Mouse (Mus musculus): ENCODE measurements around the gene Cwc27.

Cwc27 gene

GRCm38 (mm10) chr13:104787260-104787659, 29.7 kb downstream of the Cwc27 start:
- in situ Hi-C loops (cut with MboI, MseI): loop anchor here (25.0 kb wide), 1 partner anchor 500 kb away; the partner anchor contains the start of gene Adamts6

- in situ Hi-C loops (cut with MboI, MseI): loop anchor here (25.0 kb wide), 1 partner anchor 492 kb away; the partner anchor contains the start of gene Adamts6
Measured at GRCm38 (mm10) chr13:104779104-104779670, 37.8 kb downstream of the Cwc27 start.

- in situ Hi-C loops (cut with MboI, MseI): no loop called here
Measured at GRCm38 (mm10) chr13:104763193-104763592, 53.7 kb downstream of the Cwc27 start.

GRCm38 (mm10) chr13:104762401-104762800, 54.5 kb downstream of the Cwc27 start:
- in situ Hi-C loops (cut with MboI, MseI): no loop called here

- in situ Hi-C loops (cut with MboI, MseI): no loop called here
Measured at GRCm38 (mm10) chr13:104759381-104759780, 57.6 kb downstream of the Cwc27 start.

- in situ Hi-C loops (cut with MboI, MseI): no loop called here
Measured at GRCm38 (mm10) chr13:104747032-104747431, 69.9 kb downstream of the Cwc27 start.

- in situ Hi-C loops (cut with MboI, MseI): no loop called here
Measured at GRCm38 (mm10) chr13:104742866-104743265, 74.1 kb downstream of the Cwc27 start.

- in situ Hi-C loops (cut with MboI, MseI): no loop called here
Measured at GRCm38 (mm10) chr13:104729261-104730046, 87.5 kb downstream of the Cwc27 start.

GRCm38 (mm10) chr13:104727681-104728080, 89.3 kb downstream of the Cwc27 start:
- in situ Hi-C loops (cut with MboI, MseI): no loop called here

- in situ Hi-C loops (cut with MboI, MseI): no loop called here
Measured at GRCm38 (mm10) chr13:104720133-104720532, 96.8 kb downstream of the Cwc27 start.

GRCm38 (mm10) chr13:104694612-104695355, 122.2 kb downstream of the Cwc27 start:
- in situ Hi-C loops (cut with MboI, MseI): no loop called here

- in situ Hi-C loops (cut with MboI, MseI): no loop called here
Measured at GRCm38 (mm10) chr13:104692710-104693109, 124.2 kb downstream of the Cwc27 start.

- in situ Hi-C loops (cut with MboI, MseI): loop anchor here (10.0 kb wide), 1 partner anchor 401 kb away; the partner anchor contains the start of gene Adamts6
Measured at GRCm38 (mm10) chr13:104685537-104685936, 131.4 kb downstream of the Cwc27 start.

- in situ Hi-C loops (cut with MboI, MseI): loop anchor here (10.0 kb wide), 1 partner anchor 400 kb away; the partner anchor contains the start of gene Adamts6
Measured at GRCm38 (mm10) chr13:104684361-104685011, 132.5 kb downstream of the Cwc27 start.

- in situ Hi-C loops (cut with MboI, MseI): loop anchor here (10.0 kb wide), 1 partner anchor 396 kb away; the partner anchor contains the start of gene Adamts6
Measured at GRCm38 (mm10) chr13:104681212-104681611, 135.7 kb downstream of the Cwc27 start.

- in situ Hi-C loops (cut with MboI, MseI): no loop called here
Measured at GRCm38 (mm10) chr13:104661188-104661587, 155.8 kb downstream of the Cwc27 start.

- in situ Hi-C loops (cut with MboI, MseI): no loop called here
Measured at GRCm38 (mm10) chr13:104660042-104660680, 156.8 kb downstream of the Cwc27 start.

GRCm38 (mm10) chr13:104656666-104657272, 160.2 kb downstream of the Cwc27 start:
- in situ Hi-C loops (cut with MboI, MseI): no loop called here

GRCm38 (mm10) chr13:104655137-104655536, 161.8 kb downstream of the Cwc27 start:
- in situ Hi-C loops (cut with MboI, MseI): no loop called here

- in situ Hi-C loops (cut with MboI, MseI): no loop called here
Measured at GRCm38 (mm10) chr13:104651763-104652162, 165.2 kb downstream of the Cwc27 start.

- in situ Hi-C loops (cut with MboI, MseI): no loop called here
Measured at GRCm38 (mm10) chr13:104650654-104651053, 166.3 kb downstream of the Cwc27 start.
